Mouse (Mus musculus): ENCODE measurements around the gene Shkbp1.
A peak's percentile ranks its signal among the peaks of the same experiment; 100 is the strongest.

DNA sequence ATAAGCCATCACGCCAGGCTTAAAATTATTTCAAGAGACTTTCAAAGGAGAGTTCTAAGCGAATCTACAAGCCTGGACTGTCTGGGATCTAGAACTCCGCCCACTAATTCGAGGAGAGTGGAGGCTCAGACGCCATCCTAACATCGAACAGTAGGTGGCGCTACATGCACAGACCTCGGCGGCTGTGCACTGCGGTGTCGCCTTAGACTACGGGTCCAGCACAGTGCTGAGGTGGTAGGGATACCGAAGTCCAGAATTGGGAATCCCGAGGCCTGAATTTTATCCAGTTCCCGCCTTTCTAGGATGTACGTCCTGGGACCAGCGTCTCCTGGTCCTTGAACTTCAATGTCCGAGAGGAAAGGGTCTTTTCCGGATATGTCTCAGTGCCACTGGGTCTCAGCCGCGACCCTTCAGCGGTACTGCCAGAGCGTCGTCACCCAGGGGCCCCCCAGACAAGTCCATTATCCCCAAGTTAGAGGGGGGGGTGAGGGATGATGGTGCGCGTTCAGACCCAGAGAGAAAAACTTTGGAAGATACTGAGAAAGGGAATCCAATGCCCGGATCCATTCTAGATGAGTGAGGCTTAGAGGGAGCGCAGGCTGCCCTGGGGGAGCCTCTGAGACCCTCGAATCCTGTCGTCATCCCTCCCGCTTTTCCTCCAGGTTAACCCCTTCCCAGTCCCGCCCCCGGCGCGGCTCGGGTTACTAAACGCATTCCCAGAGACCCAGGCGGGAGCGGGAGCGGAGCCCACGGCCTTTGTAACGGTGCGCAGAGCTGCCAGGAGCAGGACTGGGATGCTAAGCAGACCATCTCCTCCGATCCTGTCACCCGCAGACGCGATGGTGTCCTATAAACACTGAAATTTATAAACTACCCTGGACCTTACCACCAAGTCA lies 19.6 kb downstream of the Shkbp1 start:
- TF ChIP-seq POLR2A (IDR thresholded peaks at IDR 0.05; ENCODE audit: low read depth, low read length), result peak; percentile 78
- peak; percentile 99 for TF ChIP-seq CTCF (IDR thresholded peaks at IDR 0.05; ENCODE audit: borderline replicate concordance, insufficient read depth, low read length)
